Mouse (Mus musculus) liver, embryonic 14.5 days (tissue): ENCODE measurements at regions not wholly inside any gene's neighbourhood (a gene's known extent, or its start where the extent isn't known, plus 50 kb on each side); places are given as distances from the start of the nearest gene placed in this dataset.

Source experiments
- CTCF ChIP-seq: IDR thresholded peaks from 2 replicates; pipeline ENCODE4 v1.5.1; 2016; ENCODE audit warnings: antibody characterized with exemption, low read depth, control low read depth
- EP300 ChIP-seq: IDR thresholded peaks from 2 replicates; pipeline ENCODE4 v1.6.1; 2016; ENCODE audit warnings: antibody characterized with exemption, low read depth

DNA sequence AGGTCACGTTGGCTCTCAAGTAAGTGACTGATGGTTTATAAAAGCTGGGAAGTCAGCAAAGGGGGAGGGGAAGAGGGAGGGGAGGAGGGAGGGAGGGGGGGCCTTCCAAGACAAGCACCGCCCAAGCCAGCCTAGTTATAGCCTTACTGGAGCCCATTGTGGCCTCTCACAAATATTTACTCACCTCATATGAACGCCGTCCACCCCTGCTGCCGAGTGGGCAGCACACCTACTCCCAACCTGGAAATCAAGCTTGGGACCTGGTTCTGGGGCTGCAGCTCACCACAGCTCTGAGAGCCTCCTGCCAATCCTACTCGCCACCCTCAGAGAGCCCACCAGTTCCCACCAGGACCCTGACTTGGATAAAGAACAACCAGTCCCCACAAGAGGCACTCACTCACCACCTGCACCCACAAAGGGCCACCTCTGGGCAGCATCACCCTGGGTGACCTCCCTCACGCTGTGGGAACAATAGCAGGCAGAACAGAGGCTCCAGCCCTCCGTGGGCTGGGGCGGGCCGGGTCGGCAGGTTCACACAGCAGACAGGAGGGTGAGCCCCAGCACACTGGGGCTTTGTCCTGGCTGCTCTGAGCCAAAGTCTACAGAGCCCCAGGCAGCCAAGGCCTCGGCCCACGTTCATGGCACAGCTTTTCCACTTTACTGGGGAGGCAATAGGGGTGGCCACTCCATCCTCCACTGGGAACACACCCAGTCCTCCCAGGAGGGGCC, 171.8 kb downstream of the Bcl11b start:
- TF ChIP-seq CTCF (no peak), EP300 (no peak)
